Mouse (Mus musculus): ENCODE measurements around the gene Nlrp3.
"Not testable (repeated sequence)": the region's sequence is repeated elsewhere in the genome, so short reads cannot be mapped to it uniquely, and the experiment has no call there.

Nlrp3 gene

DNA sequence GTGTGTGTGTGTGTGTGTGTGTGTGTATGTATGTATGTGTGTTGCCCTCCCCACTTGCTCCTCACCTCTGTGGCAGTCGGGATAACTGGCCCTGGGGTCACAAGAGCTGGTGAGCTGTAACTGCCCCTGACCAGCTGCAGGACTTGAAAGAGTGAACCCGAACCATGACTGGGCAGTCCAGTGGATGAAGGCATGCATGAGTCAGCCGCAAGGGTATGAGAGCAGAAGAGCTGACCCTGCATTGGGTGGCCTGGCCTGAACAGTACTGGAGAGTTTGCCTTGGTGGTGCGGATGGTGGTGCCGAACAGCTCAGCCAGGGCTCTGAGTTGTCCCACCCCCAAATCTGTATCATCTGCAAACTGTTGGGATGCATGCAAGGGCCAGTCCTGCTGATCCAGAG lies 9.8 kb upstream of the Nlrp3 start:
- DNase-seq (ENCODE audit: low read depth, low spot score) = no peak

DNA sequence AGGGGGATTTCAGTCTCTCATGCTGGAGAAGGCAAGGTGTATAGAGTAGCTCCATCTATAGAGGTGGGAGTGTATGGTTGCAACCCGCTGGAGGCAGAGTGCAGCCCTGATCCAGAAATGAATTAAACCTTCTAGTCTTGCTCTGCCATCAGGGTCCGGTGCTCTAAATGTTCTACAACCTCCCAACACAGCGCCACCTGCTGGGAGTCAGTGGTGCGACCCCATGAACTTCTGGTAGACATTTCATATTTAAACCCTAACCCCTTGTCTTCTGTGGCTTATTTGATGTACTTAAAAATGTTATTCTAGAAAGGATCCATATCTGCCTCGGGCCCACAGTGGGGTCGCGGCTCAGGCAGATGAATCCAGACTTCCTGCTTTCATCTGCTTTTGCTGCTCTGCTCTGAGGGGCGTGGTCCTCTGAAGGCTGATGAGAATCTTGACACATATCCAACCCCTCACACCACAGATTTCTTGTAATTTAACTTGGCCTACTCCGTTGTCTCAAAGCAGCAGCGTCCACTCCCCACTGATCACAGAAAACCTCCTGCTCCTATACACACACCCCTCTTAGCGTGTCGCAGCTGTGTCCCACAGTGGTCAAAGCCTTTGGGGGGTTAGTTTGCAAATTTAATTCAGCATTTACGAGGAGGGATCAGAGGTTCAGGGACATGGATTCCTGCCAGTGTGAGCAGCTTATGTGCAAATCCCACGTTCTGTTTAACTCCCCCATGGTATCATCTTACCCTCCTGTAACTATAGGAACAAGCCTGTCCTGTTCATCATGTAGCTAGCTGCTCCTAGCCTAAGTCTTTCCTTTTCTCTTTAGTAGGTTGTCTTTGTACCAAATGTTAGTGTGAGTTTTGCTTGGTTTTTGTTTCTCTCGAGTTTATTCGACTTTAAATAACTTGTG lies 3.9 kb upstream of the Nlrp3 start:
- no peak for DNase-seq (ENCODE audit: low read depth, low spot score)

DNA sequence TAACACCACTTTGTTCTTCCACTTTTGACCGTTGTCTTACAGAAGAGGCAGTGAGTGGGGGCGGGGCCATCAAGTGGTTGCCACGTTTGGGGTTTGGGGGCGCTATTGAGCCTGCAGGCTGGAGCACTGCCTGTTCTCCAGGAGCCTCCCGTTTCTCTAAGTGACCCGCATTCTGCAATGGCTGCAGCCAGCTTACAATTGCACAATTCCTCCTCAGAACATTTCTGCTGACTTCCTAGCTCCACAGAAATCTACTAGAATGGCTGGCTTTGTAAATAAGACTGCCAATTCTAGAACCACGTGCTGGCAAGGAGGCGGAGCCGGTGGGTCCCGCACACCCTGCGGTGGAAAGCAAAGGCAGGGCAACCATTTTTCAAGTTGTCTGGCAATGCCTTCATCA lies 3.0 kb upstream of the Nlrp3 start:
- DNase-seq (ENCODE audit: low read depth, low spot score) = no peak

DNA sequence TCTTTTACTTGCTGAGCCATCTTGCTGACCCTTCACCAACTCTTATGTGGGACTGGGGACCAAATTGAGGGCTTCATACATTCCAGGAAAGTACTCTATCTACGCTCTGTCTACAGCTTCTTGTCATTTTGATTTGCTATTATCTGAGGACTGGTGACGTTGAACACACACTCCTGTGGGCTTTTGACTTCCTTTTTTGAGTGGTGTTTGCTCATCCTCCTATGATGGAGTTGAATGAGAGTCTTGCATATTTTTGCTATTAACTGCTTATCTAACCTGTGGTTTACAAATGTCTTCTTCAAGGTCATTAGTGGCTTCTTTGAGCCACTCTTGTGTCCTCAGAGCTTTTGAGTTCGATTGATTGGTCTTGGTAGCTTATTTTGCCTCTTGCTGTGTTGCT lies 1.2 kb upstream of the Nlrp3 start:
- DNase-seq (ENCODE audit: low read depth, low spot score) = no peak

DNA sequence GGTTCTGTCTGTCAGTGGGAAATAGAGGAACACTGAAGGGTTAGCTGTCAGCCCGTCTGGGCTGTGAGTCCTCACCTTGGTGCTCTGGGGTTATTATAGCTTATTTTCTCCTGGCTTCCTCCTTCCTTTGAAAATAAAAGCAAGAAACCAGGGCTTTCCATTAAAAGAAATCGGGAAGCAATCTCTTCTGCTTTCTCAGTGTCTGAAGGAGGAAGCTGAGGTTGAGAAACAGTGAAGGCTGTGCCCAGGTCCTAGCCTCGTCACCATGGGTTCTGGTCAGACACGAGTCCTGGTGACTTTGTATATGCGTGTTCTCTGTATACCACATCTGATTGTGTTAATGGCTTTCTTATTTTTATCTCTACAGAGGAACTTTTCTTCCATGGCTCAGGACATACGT lies 1.1 kb downstream of the Nlrp3 start:
- no peak for DNase-seq (ENCODE audit: low read depth, low spot score)

DNA sequence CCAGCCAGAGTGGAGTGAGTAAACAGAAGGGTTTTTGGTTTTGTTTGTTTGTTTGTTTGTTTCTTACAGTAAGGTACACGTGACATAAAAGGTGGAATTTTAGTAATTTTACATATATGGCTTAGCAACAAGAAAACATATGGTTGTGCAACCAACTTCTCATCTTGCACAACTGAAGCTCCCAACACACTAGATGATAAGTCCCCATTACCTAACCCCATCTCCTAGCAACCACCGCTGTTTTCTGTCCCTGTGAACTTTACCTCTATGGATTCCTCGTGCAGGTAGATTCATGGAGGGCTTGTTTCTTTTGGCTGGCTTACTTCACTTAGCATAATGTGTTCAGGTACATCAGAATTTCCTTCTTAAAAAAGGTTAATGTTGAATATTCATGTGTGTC lies 2.0 kb downstream of the Nlrp3 start:
- no peak for DNase-seq (ENCODE audit: low read depth, low spot score)

DNA sequence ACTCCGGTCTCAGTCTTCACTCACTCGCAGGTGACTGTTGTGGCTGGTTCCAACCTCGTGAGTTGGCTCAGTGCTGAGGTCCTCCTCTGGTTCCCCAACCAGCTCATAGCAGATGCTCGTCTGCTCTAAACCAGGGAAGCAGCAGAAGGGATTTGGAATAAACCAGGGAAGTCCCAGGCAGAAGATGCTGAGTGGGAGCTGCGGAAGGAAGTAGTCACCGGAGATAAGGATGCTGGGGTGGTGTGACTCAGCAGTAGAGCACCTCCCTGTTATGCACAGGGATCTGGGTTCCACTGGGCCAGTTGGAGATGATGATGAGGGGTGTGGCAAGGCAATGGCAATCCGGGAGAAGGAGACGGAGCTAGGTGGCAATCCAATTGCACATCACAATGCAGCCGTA lies 2.6 kb downstream of the Nlrp3 start:
- DNase-seq (ENCODE audit: low read depth, low spot score) = no peak

DNA sequence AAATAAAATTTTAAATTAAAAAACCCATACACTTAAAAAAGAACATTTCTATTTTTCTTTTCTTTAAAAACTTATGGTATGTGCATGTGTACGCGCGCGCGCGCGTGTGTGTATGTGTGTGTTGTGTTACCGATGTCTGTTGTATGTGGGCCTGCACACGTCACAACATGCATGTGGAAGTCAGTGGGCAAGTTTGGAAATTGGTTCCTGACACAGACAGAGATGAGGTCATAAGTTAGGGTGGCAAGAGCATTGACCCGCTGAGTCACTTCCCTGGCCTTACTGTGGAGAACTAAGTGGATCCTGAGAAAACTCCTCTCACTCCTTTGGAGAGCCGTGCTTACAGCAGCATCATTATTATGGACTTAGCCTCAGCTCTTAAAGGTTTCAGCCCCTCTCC lies 12.8 kb downstream of the Nlrp3 start:
- DNase-seq (ENCODE audit: low read depth, low spot score) = no peak

DNA sequence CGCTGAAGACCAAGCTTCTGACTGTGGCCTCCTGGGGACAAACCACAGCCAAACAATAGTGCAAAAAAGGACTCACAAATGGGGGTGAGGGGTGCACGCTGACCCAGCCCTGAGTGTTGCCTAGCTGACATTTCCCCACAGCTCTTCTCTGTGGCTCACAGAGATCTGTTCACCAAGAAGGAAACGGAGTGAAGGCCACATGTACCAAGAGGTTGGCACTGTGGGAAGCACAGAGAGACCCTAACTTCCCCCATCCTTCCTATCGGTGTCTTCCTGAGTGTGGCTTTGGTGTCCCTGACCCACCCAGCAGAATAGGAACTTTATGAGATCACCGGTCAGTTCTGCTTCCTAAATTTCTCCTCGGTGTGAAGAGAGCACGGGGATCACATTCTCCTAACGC lies 13.2 kb downstream of the Nlrp3 start:
- no peak for DNase-seq (ENCODE audit: low read depth, low spot score)

DNA sequence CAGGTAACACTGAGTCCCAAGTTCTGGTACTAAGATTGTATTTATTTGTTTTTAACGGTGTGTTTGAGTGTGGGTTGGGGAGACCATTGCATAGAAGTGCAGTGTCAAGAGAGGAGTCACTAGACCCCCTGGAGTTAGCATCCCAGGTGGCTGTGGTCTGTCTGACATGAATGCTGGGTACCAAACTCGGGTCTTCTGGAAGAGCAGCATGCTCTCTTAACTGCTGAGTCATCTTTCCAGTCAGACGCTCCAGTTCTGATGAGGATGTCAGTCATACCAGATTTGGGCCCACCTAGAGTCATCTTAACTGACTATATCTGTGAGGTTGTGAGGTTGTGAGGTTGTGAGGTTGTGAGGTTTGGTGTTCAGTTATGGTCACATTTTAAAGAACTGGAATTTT lies 19.5 kb downstream of the Nlrp3 start:
- DNase-seq (ENCODE audit: low read depth, low spot score) = no peak

DNA sequence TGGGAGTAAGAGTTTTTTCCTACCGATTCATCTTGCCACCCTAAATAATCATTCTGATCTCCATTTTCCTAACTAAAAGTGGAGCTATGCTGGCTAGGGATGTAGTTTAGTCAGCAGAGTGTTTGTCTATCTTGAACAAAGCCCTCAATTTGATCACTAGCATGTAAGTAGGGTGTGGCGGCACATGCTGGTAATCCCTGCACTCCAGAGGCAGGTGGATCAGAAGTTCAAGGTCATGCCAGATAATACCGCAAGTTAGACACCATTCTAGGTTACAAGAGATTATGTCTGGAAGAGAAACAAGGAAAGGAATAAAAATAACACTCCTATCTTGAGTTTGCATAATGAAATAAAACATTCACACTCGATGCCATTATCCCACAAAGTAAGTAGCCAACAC lies 21.0 kb downstream of the Nlrp3 start:
- DNase-seq (ENCODE audit: low read depth, low spot score) = no peak

DNA sequence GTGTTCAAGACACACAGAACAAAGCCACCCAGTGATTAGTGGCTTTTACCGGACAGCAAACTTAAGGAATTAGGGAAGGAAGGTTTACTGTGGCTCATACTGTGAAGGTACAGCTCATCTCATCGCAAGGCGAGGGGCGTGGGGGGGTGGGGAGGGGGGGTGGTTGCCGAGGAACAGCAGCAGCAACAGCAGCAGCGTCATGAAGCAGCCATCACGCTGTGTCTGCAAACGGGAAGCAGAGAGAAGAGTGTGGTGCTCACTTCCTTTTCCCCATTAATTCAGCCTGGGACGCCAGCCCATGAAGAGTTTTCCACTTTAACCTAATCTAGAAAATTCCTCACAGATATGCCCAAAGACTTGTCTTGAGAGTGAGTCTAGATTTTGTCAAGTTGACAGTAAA lies 21.5 kb downstream of the Nlrp3 start:
- DNase-seq (ENCODE audit: low read depth, low spot score) = no peak

DNA sequence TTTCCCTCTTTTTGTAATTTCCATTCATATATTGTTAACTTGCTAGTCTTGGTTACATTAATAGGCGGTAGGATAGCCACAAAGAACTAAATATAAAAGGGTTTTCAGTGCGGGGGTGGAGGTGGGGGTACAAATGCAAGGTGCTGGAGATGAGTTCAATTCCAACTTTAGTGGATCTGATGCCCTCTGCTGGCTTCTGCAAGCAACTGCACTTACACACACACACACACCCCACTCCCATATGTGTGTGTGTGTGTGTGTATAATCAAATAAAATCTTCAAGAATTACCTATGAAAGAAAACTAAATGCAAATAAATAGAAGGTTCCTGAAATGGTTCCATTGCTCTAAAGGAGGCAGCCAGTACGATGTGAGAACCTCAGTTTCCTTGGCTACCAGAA lies 27.9 kb downstream of the Nlrp3 start:
- DNase-seq (ENCODE audit: low read depth, low spot score) = peak; percentile 25

DNA sequence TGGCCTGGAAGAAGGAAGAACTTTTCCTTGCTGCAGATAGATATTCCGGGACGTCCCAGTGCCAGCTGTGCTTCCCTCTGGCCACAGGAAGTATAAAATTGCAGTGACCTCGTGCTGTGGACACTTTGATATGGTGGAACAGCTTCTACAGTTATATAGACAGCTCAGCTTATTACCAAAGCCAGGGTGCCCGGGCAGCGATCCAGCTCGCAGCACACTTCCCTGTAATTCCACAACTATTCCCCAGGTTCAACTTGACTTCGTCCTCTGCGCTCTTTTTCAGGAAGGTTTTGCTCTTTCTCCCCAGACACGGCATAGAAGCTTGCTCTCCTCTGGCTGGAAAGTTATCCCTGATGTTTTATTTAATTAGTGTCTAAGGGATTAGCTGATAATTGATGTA lies 34.4 kb downstream of the Nlrp3 start:
- DNase-seq (ENCODE audit: low read depth, low spot score) = no peak

DNA sequence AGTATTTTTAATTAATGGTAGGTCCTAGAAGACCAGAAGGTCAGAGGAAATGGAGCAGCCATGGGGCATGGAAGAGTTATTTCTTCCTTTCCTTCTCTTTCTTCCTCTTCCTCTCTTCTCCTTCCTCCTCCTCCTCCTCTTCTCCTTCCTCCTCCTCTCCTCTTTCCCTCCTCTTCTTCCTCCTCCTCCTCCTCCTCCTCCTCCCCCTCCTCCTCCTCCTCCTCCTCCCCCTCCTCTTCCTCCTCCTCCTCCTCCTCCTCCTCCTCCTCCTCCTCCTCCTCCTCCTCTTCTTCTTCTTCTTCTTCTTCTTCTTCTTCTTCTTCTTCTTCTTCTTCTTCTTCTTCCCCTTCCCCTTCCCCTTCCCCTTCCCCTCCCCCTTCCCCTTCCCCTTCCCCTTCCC lies 34.8 kb downstream of the Nlrp3 start, which contains the start of gene Olfr222:
Olfr222 (minus strand) TSS at position 101 of the 400 bp plus-strand sequence.
- not testable (repeated sequence) for DNase-seq (ENCODE audit: low read depth, low spot score)

DNA sequence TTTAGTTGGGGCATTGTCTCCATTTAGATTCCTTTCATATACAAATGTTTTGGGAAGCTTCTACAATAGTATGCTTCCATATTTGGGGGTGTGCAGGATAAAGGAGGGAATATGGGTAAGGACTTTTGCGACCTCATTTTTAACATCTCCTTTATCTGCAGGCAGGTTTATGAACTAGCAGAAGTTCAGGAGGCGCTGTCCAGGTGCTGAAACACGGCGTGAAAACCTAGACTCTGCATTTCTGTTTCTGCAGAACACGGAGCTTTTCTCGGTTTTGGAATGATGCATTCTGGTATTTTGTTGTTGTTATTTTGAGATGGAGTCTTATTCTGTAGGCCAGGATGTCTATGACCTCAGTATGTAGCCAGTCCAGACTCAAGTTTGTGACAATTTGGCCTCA lies 43.2 kb downstream of the Nlrp3 start:
- DNase-seq (ENCODE audit: low read depth, low spot score) = peak; percentile 61

DNA sequence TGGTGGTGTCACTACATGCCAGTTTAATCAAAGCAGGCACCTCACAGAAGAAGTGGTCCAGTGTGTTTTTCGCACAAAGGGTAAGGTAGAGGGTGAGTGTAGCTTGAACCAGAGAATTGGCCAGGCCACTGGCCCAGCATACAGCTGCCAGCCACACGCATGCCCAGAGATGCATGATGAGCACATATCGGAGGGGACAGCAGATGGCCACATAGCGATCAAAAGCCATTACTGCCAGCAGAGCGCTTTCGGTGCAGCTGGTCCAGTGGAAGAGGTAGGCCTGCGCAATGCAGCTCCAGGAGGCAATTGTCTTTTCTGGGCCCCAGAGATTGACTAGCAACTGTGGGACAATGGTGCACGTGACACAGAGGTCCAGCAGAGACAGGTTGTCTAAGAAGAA lies 48.1 kb downstream of the Nlrp3 start:
- no peak for DNase-seq (ENCODE audit: low read depth, low spot score)

DNA sequence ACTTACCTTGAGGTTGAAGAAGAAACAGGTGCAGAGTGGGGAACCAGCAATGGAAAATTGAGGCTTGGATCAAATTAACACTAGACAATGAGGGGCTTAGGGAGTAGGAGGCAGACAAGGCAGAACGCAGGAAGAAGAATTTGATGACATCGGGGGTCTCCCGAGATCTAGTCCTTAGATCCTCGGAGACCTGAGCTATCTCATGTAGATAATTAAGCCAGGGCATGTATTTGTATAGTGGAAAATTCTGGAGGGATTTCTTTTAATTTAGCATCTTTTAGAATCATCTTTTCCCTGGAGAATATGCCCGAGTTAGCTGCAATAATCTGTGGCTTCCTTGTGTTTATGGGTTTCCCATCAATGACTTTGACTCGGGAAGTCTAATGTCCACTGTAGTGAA lies 51.8 kb downstream of the Nlrp3 start, which contains the start of gene Olfr223:
Olfr223 (minus strand) TSS at position 101 of the 400 bp plus-strand sequence.
- DNase-seq (ENCODE audit: low read depth, low spot score) = no peak

DNA sequence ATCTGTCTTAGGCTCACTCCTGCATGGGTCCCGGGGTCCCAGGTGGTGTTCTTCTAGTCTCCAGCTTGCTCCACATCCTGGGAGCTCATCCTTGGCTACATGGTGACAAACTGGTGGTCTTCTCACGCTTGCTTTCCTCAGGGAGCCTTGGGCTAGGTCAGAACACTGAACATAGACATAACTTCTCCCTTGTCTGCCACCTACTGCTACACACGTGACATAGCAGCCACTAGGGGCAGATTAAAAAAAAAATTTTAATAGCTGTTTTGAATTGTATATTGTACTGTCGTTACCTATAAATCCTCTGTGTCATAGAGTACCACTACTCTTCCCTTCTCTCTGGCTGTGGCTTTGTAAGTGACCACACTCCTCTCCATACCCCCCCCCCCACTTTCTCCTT lies 54.7 kb downstream of the Nlrp3 start:
- no peak for DNase-seq (ENCODE audit: low read depth, low spot score)

DNA sequence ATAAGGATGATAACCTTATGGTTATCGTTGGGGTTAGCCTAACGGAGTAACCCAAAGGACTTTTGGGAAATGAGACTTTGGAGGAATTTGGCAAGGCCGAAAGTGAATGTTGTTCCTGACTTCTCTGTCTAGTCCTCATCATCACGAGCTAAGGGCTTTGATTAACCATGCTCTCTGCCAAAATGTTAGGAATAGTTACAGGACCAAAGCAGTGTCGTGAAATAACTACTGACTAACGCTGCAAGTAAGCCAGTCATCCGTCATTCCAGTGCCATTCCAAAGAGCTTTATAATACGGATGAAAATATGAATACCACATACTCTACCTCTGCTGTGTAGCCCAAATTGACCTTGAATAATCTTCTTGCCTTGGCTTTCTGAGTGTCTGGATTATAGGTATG lies 55.6 kb downstream of the Nlrp3 start:
- no peak for DNase-seq (ENCODE audit: low read depth, low spot score)

DNA sequence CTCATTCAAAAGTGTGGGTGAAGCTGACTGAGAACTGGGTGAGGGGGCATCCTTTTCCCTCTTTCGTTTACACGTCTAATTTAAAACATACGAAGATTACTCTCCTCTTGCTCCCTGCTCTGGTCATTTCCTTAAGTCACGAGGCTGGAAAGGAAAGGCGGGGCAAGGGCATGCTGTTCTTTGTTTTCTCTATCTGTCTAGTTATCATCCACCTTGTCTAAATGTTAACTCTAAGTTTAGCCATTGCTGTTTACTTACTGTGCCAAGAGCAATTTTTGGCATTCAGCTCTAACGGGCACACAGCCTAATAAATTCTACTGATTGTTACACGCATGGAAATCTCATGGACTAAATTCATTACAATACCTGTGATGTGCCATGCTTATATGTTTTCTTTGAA lies 57.8 kb downstream of the Nlrp3 start:
- no peak for DNase-seq (ENCODE audit: low read depth, low spot score)

DNA sequence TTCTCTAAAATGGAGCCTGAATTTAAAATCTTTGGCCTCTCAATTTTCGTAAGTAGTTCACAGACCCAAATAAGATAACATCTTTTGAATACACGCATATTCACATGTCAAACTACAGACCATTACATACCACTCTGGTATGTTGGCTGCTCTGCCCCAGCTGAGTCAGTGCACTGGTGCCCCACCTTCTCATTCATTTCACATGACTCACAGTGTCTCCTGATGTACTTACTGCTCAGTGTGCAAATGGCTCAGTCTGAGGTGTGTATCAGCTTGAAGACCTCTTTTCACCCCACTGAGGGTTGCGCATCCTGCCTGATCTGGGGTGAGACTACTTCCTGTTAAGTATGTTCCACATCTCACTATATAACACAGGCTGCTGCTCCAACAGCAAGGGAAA lies 59.5 kb downstream of the Nlrp3 start:
- DNase-seq (ENCODE audit: low read depth, low spot score) = no peak

DNA sequence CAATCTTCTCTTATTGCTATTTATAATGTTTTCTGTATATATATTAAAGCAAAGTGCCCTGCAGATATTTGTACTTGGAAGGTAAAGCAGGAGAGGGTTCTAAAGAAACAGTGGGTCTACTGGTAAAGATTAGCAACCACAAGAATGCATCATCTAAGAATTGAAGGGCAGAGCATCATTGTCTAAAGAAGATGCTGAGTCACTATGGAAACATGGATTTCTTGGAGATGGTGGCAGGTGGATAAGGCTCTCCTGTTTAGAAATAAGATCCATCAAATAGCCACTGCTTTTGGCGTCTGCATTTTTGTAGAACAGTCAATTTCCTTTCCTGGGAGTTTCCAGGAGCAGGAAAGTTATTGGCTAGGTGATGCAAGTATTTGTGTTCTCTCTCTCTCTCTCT lies 60.9 kb downstream of the Nlrp3 start:
- DNase-seq (ENCODE audit: low read depth, low spot score) = no peak

DNA sequence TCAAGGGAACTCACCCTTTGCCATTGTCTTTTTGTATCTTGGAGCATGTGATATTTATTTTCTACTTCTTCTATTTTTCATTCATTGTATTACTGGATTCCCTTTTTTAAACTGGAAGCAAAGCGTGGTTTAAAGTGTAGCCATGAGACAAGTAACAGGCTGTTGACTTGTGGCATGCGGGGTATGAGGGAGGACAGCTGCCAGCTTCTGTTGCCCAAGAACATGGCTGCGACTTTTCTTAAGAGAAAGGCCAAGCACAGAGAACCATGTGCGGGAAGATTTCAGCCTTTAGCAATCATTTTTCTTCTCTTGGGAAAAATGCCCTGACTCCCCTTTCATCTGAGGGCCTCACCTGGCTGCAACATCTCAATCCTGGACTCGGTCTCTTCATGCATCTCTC lies 70.3 kb downstream of the Nlrp3 start:
- DNase-seq (ENCODE audit: low read depth, low spot score) = no peak
